Mouse (Mus musculus) megakaryocyte, embryonic 14.5 days (primary cell): Measurements from ENCODE around the gene Smug1.

Source experiments
- FLI1 ChIP-seq: IDR thresholded peaks from 2 replicates; pipeline ENCODE4 v1.6.1; 2012; ENCODE audit warnings: low read length, inconsistent platforms, mixed read lengths
- GATA1 ChIP-seq: IDR thresholded peaks from 3 replicates; pipeline ENCODE4 v1.6.1; 2012; ENCODE audit warnings: mixed read lengths, low read length, inconsistent platforms, borderline replicate concordance

- TF ChIP-seq GATA1 (no peak), FLI1 (no peak)
These were observed 31.4 kb downstream of the Smug1 start for GRCm38 (mm10) chr15:103135431-103135947.
